Mouse (Mus musculus) heart, postnatal 10 days (tissue): ENCODE measurements at regions not wholly inside any gene's neighbourhood (a gene's known extent, or its start where the extent isn't known, plus 50 kb on each side); places are given as distances from the start of the nearest gene placed in this dataset.

Source experiments
- DNase-seq, 2 experiments: peaks; one replicate each; pipeline ENCODE4 v3.0.0; 2021
- intact Hi-C: fragments of 180-260 bp; cut with DNase I; formaldehyde crosslinking; loops from one replicate; pipeline ENCODE4 v1.15.1; 2025

- intact Hi-C loops, result loop anchor here (5.0 to 10.0 kb wide), 6 partner anchors 473 to 1952 kb away; partner anchors contain the start of gene Cblb
- DNase-seq, result peak; percentile 34 to 69
Measured at GRCm38 (mm10) chr16:51315608-51316007, 715.4 kb upstream of the Cblb start.

GRCm38 (mm10) chr16:51332262-51332661, 698.8 kb upstream of the Cblb start:
- DNase-seq, result no peak
- intact Hi-C loops, result no loop called here

- no peak for DNase-seq
- intact Hi-C loops, result no loop called here
Measured at GRCm38 (mm10) chr16:51334972-51335371, 696.1 kb upstream of the Cblb start.

GRCm38 (mm10) chr16:51347120-51347519, 683.9 kb upstream of the Cblb start:
- intact Hi-C loops, result no loop called here
- DNase-seq, result no peak

GRCm38 (mm10) chr16:51352151-51352550, 678.9 kb upstream of the Cblb start:
- intact Hi-C loops, result no loop called here
- peak in 1 of 2 experiments; percentile 3 for DNase-seq

GRCm38 (mm10) chr16:51353791-51354190, 677.2 kb upstream of the Cblb start:
- DNase-seq, result no peak
- intact Hi-C loops, result no loop called here

GRCm38 (mm10) chr16:51370070-51370469, 661.0 kb upstream of the Cblb start:
- intact Hi-C loops, result no loop called here
- no peak for DNase-seq

- DNase-seq, result no peak
- intact Hi-C loops, result no loop called here
Measured at GRCm38 (mm10) chr16:51386456-51386855, 644.6 kb upstream of the Cblb start.

- intact Hi-C loops, result no loop called here
- no peak for DNase-seq
Measured at GRCm38 (mm10) chr16:51387498-51387897, 643.5 kb upstream of the Cblb start.

GRCm38 (mm10) chr16:51393871-51394270, 637.2 kb upstream of the Cblb start:
- intact Hi-C loops, result no loop called here
- no peak for DNase-seq
